Mouse (Mus musculus) ES-E14 (cell line): ENCODE data around the gene Ndufv3.

ENCODE experiments used
- CHD2 ChIP-seq: IDR thresholded peaks from 2 replicates; pipeline ENCODE4 v1.6.1; 2014; ENCODE audit warnings: mild to moderate bottlenecking, low read depth, low read length, inconsistent platforms
- ZNF384 ChIP-seq: IDR thresholded peaks from 2 replicates; pipeline ENCODE4 v1.6.1; 2012; ENCODE audit warnings: low read depth, low read length, inconsistent platforms

DNA sequence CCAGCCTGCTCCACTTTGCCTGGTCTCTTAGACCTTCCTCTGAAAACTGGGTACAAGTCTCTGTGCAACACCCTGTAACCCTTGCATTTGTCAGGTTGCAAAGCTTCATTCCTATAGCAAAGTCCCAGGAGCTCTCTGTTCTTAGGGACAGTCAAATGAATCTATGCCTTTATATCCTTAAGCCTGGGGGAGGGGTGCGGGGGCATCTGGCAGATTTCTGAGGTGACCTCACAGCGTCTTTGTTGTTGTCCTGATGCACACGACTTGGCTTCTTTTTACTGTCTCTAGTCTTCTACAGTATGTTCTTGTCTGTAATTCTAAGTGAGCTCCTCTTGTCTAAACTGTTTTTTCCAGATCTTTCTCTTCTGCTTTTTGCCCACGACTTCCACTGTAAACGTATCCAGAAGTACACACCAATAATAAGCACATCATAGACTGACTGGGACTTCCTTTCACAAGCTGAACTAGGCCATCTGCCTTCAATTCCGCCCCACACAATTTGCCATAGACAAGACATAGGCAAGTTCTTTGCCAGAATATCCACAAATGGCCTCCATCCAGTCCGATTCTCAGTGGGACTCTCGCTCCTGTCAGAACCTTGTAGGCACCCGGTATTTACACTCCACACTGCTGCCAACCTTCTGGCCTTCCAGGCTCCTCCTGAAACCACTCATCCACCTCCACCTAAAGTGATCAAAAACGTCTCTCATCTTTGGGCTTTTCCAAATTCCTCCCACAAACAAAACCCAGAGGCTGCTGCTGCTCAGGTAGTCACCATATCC is 56.7 kb downstream of the Ndufv3 start:
- no peak for TF ChIP-seq CHD2
- TF ChIP-seq ZNF384, result no peak
